Mouse (Mus musculus): ENCODE measurements at regions not wholly inside any gene's neighbourhood (a gene's known extent, or its start where the extent isn't known, plus 50 kb on each side); places are given as distances from the start of the nearest gene placed in this dataset.
"Not testable (repeated sequence)": the region's sequence is repeated elsewhere in the genome, so short reads cannot be mapped to it uniquely, and the experiment has no call there.

DNA sequence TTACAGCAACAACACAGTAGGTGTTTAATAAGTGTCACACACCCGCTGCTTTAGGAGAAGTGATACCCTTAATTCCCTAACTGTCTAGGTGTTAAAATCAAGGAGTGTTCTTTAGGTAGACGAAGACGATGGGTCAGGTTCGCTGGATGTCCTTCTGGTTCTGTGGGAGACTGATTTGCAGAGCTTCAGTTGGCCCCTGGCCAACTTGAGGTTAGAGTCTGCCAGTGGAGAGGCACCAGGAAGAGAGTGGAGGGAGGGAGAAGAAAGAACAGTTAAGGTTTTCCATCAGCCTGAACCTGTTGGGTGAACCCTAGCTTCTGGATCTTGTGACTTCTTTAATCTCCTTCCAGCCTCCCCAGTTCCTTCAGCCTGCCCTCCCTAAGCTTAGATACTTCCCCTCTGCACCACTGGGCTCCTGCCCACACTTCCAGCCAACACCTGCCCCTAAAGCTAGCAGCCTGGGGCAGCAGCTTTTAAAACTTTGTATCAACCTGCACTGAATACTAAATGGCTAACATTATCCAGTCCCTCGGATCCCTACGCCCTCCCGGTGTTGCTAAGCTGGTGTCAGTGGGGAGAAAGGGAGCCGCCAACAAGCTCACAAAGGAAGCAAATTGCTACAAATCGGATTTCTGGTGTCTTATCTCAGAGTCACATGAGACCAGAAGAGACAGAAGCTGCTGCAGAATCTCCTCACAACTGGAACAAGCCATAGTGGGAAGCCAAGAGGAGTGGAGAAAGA is 62.1 kb upstream of the Adgrl1 start:
- intact Hi-C loops (cut with DNase I), result no loop called here
- DNase-seq, result peak; percentile 31

DNA sequence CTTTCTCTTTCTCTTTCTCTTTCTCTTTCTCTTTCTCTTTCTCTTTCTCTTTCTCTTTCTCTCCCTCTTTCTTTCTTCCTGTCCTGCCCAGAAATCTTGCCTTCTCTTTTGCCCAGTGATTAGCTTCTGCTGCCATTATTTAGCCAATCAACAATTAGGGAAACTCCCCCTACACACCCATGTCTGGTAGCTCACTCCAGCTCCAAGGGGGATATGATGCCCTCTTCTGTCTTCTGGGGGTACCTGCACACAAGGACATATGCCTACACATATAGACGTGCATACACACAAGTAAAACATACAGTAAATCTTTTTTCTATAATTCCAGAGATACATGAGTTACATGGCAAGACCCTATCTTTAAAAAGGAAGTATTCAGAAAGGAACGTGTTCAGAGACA is 70.1 kb upstream of the Adgrl1 start:
- DNase-seq, result no peak
- intact Hi-C loops (cut with DNase I), result no loop called here

DNA sequence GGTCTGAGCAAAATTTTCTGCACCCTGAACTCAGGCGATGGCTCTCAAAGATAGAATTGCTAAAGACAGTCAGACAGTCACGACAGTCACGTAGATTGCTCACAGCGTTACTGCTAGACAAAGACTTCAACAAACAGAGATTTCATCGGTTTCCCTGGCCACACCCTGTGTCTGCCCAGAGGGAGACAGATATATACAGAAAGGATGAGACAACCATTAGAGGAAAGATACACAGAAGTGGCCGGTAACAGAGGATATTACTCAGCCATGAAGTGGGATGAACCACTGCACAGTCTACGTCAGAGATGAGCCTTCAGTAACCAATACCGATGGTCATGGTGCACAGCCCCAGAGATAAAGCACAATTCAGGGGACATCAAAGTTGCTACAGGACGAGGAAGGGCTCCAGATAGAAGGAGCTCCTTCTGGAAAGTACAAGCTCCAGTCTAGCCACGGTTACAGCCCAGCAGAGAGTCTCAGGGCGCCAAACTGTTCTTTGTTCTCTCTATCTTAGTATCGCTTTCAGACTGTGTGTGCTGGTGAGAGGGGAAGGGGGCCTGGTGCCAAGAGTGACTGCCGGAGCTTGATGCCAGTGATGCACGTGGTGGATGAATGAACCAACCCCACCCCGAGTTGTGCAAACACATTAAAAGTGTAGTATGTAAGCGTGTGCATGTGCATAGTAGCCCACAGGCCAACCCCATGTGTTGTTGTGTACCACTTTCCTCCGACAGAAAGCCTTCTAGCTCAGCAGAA is 74.8 kb upstream of the Adgrl1 start:
- no peak for DNase-seq
- intact Hi-C loops (cut with DNase I), result no loop called here

DNA sequence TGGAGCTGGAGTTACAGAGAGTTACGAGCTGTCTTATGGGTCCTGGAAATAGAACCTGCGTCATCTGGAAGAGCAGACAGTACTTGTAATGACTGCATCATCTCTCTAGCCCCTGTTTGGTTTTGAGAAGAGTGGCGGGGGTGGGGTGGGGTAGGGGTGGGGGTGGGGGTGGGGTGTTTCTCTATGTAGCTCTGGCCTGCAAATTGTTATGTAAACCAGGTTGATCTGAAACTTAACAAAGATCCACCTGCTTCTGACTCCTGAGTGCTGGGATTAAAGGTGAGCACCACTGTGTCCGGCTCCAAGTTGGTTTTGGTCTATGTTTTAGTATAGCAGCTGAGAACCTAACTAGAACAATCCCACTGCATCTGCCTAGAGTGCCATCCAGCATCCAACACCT is 78.0 kb upstream of the Adgre5 start:
- no peak for DNase-seq
- intact Hi-C loops (cut with DNase I), result no loop called here

DNA sequence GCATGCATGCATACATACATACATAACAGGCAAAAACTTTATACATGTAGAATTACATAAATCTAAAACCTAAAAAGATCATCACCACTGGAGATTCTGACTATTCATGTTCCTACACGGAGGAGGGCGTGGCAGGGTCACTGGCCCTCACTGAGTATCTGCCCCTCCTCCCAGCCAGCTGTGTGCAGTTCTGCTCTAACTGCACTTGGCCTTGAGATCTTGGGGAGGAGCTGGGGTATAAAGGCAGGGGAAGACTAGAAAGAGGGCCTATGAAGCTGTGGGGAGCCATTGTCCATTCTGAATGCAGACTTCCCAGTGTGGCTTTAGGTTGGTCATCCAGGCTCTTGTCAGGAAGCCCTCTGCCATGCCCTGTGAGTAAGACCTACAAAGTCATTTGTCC is 69.5 kb upstream of the Adgre5 start:
- intact Hi-C loops (cut with DNase I), result no loop called here
- DNase-seq, result no peak

DNA sequence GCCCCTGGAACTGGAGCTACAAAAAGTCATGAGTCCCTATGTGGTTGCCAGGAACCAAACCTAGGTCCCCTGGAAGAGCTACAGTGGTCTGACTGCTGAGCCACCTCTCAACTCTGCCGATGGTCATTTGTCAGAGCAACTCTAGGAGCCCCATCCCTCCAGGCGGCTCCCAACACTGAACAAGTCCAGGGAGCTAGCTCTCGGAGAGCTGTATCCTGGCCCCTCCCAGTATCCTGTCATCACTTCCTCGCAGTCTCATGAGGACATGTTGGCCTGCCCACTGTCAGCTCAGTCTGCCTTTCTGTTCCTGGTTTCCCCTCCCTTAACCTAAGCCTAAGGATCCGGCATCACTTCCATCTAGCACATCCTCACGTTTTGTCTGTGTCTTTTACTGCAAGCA is 64.5 kb upstream of the Adgre5 start:
- intact Hi-C loops (cut with DNase I), result no loop called here
- no peak for DNase-seq

DNA sequence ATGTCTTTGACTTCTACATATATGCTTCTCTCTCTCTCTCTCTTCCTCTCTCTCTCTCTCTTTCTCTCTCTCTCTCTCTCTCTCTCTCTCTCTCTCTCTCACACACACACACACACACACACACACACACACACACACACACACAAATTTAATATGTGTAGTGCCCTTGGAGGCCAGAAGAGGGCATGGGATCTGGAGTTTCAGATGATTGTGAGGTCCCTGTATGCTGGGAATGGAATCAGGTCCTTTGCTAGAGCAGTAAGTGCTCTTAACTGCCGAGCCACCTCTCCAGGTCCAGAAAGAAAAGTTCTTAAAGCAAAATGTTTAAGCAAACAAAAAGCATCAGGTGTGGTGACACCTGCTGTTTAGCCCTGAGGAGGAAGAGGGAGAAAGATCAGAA is 62.2 kb upstream of the Adgre5 start:
- intact Hi-C loops (cut with DNase I); DNase-seq: not testable (repeated sequence)

DNA sequence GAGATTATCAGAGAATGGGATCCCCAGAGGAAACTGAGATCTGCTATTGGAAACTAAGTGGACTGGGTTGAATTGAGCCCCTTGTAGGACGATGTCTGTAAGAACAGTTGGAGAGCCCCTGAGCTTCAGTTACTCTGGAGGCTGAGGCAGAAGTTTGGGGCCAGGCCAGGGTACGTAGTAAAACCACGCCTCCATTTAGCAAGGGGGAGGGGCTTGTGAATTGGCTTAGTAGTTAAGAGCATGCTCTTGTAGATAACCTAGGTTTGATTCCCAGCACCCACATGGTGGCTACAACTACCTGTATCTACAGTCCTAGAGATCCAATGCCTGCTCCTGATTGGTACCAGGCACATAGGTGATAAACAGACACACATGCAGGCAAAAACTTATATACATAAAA is 61.4 kb upstream of the Adgre5 start:
- no peak for DNase-seq
- intact Hi-C loops (cut with DNase I), result no loop called here

DNA sequence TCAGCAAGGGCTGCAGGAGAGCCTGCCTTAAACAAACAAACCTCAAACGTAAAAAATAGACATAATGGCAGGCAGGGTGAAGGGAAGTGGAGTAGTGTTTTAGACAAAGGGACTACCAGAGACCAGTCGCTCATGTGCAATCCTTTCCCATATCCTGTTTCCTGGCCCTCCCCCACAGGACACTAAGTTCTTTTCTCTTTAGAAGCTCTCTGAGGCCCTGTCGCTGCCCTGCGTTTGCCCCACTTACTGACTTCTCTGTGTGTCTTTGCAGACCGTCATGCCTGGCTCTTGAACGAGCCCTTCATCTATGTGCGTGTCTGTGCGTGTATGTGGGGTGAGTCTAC is 58.5 kb upstream of the Adgre5 start:
- DNase-seq, result no peak
- intact Hi-C loops (cut with DNase I), result no loop called here

DNA sequence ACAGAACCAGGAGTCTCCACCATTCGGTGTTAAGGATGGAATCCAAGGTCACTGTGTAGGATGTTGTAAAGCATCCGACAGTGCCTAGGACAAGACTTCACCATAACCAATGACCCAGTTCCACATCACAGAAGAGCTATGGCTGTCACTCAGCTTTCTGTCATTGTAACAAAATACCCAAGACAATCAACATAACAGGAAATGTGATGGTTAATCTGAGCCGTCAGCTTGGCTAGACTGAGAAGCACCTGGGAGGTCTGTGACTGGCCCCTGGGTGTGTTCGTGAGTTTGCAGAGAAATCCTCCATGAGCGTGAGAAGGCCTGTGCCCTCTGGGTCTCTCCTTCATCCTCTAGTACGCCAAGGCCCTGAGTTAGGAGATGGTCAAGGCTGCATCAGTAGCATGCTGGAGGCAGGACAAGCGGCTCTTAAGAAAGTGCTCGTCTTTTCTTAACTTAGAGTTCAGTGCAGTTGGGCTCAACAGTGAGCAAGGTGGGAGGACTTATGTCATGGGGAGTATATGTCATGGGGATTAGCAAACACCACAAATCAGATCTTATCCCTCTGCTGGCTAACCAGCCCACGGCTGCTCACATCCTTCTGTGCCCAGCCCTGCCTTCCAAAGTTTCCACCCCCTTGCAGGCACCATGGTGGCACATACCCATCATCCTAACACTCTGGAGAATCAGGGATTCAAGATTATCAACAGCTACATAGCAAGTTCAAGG is 57.9 kb upstream of the Adgre5 start:
- no peak for DNase-seq

DNA sequence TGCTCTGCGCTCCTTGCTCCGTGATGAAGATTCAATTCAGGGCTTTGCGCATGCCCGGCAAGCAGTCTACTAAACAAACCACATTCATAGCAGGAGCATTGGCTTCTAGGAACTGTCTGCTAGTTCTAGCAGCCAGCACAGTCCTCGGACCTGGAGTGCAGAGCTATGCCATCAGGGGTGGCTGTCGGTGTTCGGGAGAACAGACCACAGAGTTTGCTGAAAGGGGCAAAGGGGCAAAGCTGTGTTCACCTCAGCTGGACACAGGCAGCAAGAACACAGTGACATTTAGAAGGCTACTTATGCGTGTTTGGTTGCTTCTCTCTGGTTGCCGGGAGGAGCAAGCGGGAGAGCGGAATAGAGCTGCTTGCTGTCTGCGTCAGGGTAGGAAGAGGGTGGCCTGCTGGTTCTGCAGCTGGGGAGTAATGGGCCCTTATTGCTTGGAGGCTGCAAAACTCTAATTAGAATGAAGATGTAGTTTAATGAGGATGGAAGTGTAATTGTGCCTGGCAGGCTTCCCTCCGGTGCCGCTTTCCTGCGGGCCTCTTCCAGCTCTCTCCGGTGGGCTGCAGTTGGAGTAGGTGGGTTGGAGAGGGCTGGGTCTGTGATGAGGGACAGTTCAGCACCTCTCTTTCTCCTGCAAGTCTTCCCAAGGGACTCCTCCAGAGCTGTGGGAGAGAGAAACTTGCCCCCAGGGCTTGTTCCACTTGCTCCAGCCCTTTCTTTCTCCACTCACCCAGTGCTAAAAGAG is 52.5 kb upstream of the Adgre5 start:
- peak; percentile 8 for DNase-seq
- intact Hi-C loops (cut with DNase I), result no loop called here

More for the DNA sequence above, 57.9 kb upstream of the Adgre5 start:
- intact Hi-C loops (cut with DNase I), result no loop called here
